Mouse (Mus musculus) testis, adult 2 months (tissue): Measurements from ENCODE around the gene Cetn3.

Source experiments
- CTCF ChIP-seq: fragments of 200-500 bp; IDR thresholded peaks from 2 replicates; pipeline ENCODE4 v1.5.1; 2012; ENCODE audit warnings: low read depth, mild to moderate bottlenecking, inconsistent platforms, low read length, moderate library complexity; ENCODE audit not compliant: control insufficient read depth, insufficient read depth, insufficient replicate concordance
- POLR2A ChIP-seq: fragments of 200-500 bp; IDR thresholded peaks from 2 replicates; pipeline ENCODE4 v1.6.1; 2012; ENCODE audit warnings: low read depth, mild to moderate bottlenecking, inconsistent platforms, low read length, moderate library complexity; ENCODE audit not compliant: control insufficient read depth

DNA sequence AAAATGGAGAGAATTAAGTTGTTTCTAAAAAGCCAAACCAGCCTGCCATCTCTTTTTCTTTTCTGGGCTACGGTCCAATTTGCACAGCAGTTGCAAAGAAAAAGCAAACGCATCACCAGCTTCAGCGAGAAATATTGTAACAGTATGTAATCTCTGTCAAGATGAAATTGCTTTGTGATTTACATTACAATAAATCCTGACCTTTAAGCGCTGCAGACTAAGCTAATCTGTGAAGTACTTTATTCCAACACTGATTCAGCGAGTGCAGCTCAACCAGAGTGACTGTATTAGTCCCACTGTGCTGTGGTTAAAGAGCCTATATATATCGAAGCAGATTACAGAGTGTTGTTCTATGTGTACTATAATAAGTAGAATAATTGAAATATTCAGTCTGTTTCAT lies 45.6 kb downstream of the Cetn3 start:
- TF ChIP-seq POLR2A (no peak), CTCF (no peak)
